Mouse (Mus musculus) hindbrain, embryonic 16.5 days (tissue): ENCODE measurements around the gene Tnfrsf19. TPM values are rescaled to one million over a fixed set of nuclear protein-coding genes. Genes with fewer than 3 reads are reported as not detected.

Source experiments
- ATAC-seq: fragments of 200-750 bp; cut with Nextera tagmentation; 2 replicates; pipeline ENCODE4 v1.8.0; 2017; ENCODE audit warnings: moderate TSS enrichment, moderate library complexity
- H3K27ac ChIP-seq: fragments of 300-500 bp; sonication (generic); 2 replicates; pipeline ENCODE4 v1.5.1; 2014; ENCODE audit warnings: low read depth, mild to moderate bottlenecking, control low read depth, low read length, moderate library complexity
- H3K27me3 ChIP-seq: fragments of 300-500 bp; sonication (generic); replicated peaks from 2 replicates; pipeline ENCODE4 v1.6.1; 2014; ENCODE audit warnings: low read length; ENCODE audit not compliant: control insufficient read depth, insufficient read depth
- H3K36me3 ChIP-seq: fragments of 300-500 bp; sonication (generic); 2 replicates; pipeline ENCODE4 v1.6.1; 2014; ENCODE audit warnings: mild to moderate bottlenecking, low read length, moderate library complexity, mixed read lengths; ENCODE audit not compliant: control insufficient read depth, insufficient read depth
- H3K4me1 ChIP-seq: fragments of 300-500 bp; sonication (generic); 2 replicates; pipeline ENCODE4 v1.6.1; 2014; ENCODE audit warnings: low read depth, low read length; ENCODE audit not compliant: control insufficient read depth, insufficient read depth
- H3K4me2 ChIP-seq: fragments of 300-500 bp; sonication (generic); 2 replicates; pipeline ENCODE4 v1.6.1; 2014; ENCODE audit warnings: mild to moderate bottlenecking, low read length, control low read depth, moderate library complexity
- H3K4me3 ChIP-seq: fragments of 300-500 bp; sonication (generic); 2 replicates; pipeline ENCODE4 v1.5.1; 2014; ENCODE audit warnings: mild to moderate bottlenecking, low read length, control low read depth, moderate library complexity
- H3K9ac ChIP-seq: fragments of 300-500 bp; sonication (generic); 2 replicates; pipeline ENCODE4 v1.6.1; 2014; ENCODE audit warnings: low read depth, mild to moderate bottlenecking, control low read depth, low read length, moderate library complexity
- H3K9me3 ChIP-seq: fragments of 300-500 bp; sonication (generic); 2 replicates; pipeline ENCODE4 v1.6.1; 2014; ENCODE audit warnings: mild to moderate bottlenecking, low read length, moderate library complexity; ENCODE audit not compliant: control insufficient read depth
- WGBS: fragments of 180-500 bp; shearing (Covaris S2); extraction: QIAGEN DNeasy Blood & Tissue Kit; methylation state at CpG from one replicate; pipeline ENCODE4 v1.1.7; 2014; 5-methylcytosine and 5-hydroxymethylcytosine counted together
- polyA plus RNA-seq: library from polyadenylated mRNA; unstranded; fragments of >200 nt; fragmentation: Nextera tagmentation; extraction: Ambion mirVana; gene quantifications from 2 replicates; pipeline ENCODE4 v1.2.1, GENCODE M21; 2015

The Tnfrsf19 gene
- polyA plus RNA-seq, 1 experiment from 2014 or later: 29.8 TPM

DNA sequence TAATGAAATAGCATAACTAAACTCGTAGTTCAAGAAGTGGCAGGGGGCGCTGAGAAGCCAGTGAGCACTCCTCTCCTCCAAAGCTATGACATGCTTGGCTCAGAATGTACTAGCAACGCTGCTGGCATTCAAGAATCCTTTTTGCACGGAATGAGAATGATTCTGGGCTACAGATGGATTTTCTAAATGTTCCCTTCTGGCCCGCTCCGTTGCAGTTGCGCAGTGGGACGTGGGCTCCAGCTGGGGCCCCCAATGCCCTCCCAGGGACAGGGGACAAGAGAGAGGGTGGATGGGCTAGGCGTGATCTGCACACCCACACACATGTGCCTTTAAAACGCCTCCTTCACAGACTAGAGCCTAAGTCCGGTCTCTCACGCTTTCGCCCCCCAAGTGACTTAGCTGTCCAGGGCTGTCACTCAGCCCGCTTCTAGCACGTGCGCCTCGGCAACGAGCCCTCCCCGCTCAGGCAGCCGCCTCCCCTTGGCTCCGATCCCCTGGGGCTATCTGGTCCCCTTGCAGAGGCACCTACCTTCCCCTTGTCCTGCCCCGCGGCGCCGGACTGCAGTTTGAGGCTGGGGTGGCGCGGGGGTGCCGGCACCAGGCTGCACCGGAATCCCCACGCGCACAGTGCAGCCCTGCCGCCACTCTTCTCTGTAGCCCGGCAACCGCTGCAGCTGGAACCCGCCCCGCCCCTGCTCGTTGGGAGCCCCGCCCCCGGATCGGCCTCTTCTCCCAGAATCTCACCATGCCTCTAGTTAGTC, 8.8 kb downstream of the Tnfrsf19 start:
- H3K9ac ChIP-seq: peak overlapping the region; percentile 86
- no peaks in the 10 kb centered on the region for H3K27me3 ChIP-seq
- H3K4me1 ChIP-seq: peaks cover 11% of the 10 kb centered on the region
- WGBS: under 1% methylated on average over 38 of the region's 40 CpGs
- ATAC-seq: peak; percentile 96
- H3K27ac ChIP-seq: peak overlapping the region; percentile 66
- H3K9me3 ChIP-seq: no peaks in the 10 kb centered on the region
- peak overlapping the region; percentile 79 for H3K4me3 ChIP-seq
- no peaks in the 10 kb centered on the region for H3K36me3 ChIP-seq
- peak overlapping the region; percentile 99 for H3K4me2 ChIP-seq

DNA sequence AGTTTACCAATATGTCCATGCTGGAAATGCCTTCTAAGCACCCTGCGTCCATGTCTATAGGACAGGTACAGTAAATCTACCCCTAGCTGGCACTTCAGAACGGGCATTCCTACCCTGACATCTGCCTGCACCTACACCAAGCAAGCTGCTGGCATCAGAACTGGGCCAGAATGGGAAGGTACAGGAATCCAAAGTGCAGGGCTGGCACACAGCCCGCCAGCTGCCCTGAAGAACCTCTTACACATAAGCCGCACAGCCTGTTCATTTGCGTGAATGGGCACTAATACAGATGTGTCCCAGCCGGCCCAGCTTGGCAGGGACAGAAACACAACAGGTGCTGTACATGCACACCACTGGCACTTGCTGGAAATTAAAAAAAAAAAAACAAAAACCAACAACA, 15.9 kb downstream of the Tnfrsf19 start:
- no peaks in the 10 kb centered on the region for H3K4me1 ChIP-seq
- H3K36me3 ChIP-seq: no peaks in the 10 kb centered on the region
- no peak overlapping the region for H3K4me2 ChIP-seq
- 88% methylated on average over 6 of the region's 6 CpGs for WGBS
- no peaks in the 10 kb centered on the region for H3K27me3 ChIP-seq
- no peak overlapping the region for H3K9ac ChIP-seq
- H3K4me3 ChIP-seq: no peak overlapping the region
- H3K9me3 ChIP-seq: no peaks in the 10 kb centered on the region
- no peak overlapping the region for H3K27ac ChIP-seq
- no peak for ATAC-seq

DNA sequence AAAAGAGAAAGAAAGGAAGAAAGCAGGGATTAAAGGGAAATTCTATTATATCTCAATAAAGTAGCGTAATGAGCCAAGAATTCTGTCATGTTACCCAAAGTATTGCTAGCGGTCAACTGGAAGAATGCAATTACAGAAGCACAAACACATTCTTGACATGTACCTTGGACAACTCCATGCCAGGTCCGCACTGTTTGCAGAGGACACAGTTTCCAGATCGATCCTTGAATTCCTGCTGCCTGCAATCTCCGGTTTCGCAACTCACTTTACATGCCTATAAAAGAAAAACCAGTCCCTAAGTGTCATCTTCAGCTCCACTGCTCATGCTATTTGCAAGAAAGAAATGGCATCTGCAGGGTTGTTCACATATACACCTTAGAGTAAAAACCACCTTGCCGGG, 22.3 kb downstream of the Tnfrsf19 start:
- Histone ChIP-seq H3K27ac (no peak overlapping the region), H3K4me2 (no peak overlapping the region), H3K4me3 (no peak overlapping the region), H3K27me3 (no peaks in the 10 kb centered on the region), H3K9me3 (no peaks in the 10 kb centered on the region), H3K9ac (no peak overlapping the region), H3K36me3 (0 out of 2 replicates have a peak, but pooled peaks cover 2% of the 10 kb centered on the region), H3K4me1 (no peaks in the 10 kb centered on the region)
- no peak for ATAC-seq
- 90% methylated on average over 7 of the region's 7 CpGs for WGBS

DNA sequence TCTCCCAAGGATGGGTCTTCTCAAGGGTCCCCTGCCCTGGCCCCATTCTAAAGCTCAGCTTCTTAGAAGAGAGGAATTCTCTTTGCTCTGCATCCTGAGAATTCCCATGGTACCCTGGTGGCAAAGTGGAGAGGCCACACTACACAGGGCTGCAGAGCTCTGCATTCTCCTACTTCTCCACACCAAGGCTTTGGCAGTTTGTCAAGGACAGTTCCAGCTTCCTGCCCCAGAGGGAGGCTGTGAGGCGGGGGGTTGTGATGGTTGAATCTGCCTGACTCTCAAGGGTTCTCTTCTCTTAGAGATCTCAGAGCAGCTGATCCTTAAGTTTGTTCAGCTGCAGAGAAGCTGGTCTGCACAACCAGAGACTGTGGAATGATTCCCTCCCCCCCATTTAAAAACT, 23.9 kb downstream of the Tnfrsf19 start:
- Histone ChIP-seq H3K27ac (no peak overlapping the region), H3K36me3 (0 out of 2 replicates have a peak, but pooled peaks cover 2% of the 10 kb centered on the region), H3K9me3 (no peaks in the 10 kb centered on the region), H3K4me3 (no peak overlapping the region), H3K27me3 (no peaks in the 10 kb centered on the region), H3K4me2 (no peak overlapping the region), H3K4me1 (peaks cover 5% of the 10 kb centered on the region), H3K9ac (no peak overlapping the region)
- no peak for ATAC-seq
- WGBS: 80% methylated on average over 1 of the region's 1 CpGs

DNA sequence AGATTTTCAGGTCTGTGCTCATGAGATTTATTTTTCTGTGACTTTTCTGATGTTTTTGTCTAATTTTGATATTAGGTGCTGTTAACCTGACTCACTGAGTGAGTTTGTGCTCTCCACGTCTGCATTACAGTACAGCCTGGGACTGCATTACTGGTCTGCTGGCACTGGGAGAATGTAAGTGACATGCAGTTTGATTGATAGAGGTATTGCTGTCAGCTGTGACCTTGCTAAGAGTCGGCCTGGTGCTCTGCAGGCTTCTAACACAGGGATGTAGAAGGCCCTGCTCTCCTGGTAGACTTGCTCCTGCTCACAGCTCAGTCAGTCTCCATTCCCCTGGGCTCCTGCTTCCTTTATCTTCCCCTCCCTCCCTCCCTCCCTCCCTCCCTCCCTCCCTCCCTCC, 25.3 kb downstream of the Tnfrsf19 start:
- WGBS: 82% methylated on average over 2 of the region's 2 CpGs
- H3K4me3 ChIP-seq: no peak overlapping the region
- H3K27ac ChIP-seq: no peak overlapping the region
- H3K9me3 ChIP-seq: no peaks in the 10 kb centered on the region
- H3K9ac ChIP-seq: no peak overlapping the region
- H3K36me3 ChIP-seq: 0 out of 2 replicates have a peak, but pooled peaks cover 2% of the 10 kb centered on the region
- H3K27me3 ChIP-seq: no peaks in the 10 kb centered on the region
- H3K4me2 ChIP-seq: no peak overlapping the region
- no peak for ATAC-seq
- H3K4me1 ChIP-seq: peaks cover 10% of the 10 kb centered on the region

DNA sequence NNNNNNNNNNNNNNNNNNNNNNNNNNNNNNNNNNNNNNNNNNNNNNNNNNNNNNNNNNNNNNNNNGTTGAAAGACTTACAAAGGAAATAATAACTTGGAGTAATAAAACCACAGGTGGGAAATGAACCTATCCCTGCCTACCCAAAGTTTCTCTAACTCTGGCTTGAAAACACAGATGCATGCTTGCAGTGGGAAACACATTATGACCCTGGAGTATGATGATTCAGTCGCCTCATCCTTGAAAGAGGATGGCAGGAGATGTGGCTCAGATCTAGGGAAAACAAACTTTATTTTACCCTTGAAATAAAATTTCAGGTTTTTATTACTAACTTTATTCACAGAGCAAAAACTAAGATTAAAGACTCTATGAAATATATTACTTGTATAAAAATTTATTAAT, 26.4 kb downstream of the Tnfrsf19 start:
- no peak overlapping the region for H3K4me2 ChIP-seq
- H3K27ac ChIP-seq: no peak overlapping the region
- 97% methylated on average over 1 of the region's 1 CpGs for WGBS
- peaks cover 10% of the 10 kb centered on the region for H3K4me1 ChIP-seq
- H3K9me3 ChIP-seq: no peaks in the 10 kb centered on the region
- no peak overlapping the region for H3K9ac ChIP-seq
- no peak for ATAC-seq
- H3K27me3 ChIP-seq: no peaks in the 10 kb centered on the region
- H3K4me3 ChIP-seq: no peak overlapping the region
- H3K36me3 ChIP-seq: 0 out of 2 replicates have a peak, but pooled peaks cover 2% of the 10 kb centered on the region

DNA sequence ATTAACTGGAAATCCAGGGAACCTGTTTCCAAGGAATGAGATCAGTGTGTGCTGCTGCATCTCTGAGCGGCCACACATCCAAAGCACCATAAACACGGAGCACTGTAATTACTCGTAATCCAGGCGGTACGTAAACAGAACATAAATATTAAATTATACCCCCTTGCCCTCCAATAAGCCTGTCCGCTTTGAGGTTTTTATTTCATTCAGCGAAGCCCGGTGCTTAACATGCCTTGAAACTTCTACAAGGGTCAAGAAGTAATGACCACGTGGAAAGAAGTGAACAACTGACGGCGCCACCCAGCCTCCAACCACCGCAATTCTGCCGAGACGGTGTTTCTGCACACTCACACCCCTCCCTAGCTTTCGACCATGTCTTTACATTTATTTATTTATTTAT, 31.7 kb downstream of the Tnfrsf19 start:
- Histone ChIP-seq H3K27ac (no peak overlapping the region), H3K4me2 (no peak overlapping the region), H3K27me3 (no peaks in the 10 kb centered on the region), H3K4me3 (no peak overlapping the region), H3K4me1 (peaks cover 16% of the 10 kb centered on the region), H3K9ac (no peak overlapping the region), H3K9me3 (no peaks in the 10 kb centered on the region), H3K36me3 (no peaks in the 10 kb centered on the region)
- no peak for ATAC-seq
- 88% methylated on average over 15 of the region's 15 CpGs for WGBS

DNA sequence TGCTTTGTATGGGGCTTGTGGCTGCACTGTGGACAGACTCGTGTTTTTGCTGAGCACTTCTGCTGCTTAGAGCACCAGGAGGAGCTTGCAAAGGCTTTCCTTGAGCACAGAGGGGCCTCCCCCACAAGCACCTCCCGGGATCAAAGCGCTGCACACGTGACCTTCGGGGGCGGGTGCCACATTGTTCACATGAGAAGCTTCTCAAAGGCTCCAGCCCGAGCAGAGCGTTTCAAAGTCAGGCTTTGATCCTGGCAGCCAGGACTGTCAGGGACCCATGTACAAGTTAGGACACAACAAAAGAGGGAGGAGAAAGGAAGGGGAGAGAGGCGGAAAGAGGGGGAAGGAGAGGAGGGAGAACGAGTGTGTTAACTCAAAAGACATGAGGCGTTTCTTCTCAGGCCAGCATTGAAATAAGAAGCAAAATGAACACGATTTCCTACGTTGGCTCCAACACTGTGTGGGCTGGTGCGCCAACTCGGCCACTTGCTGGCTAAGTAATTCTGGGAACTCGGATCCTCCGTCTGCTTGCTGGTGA, 33.8 kb downstream of the Tnfrsf19 start:
- WGBS: under 1% methylated on average over 17 of the region's 17 CpGs
- Histone ChIP-seq H3K4me3 (peak overlapping the region; percentile 20), H3K27ac (peak overlapping the region; percentile 66), H3K9ac (peak overlapping the region; percentile 50), H3K36me3 (no peaks in the 10 kb centered on the region), H3K27me3 (no peaks in the 10 kb centered on the region), H3K4me2 (peak overlapping the region; percentile 51), H3K9me3 (no peaks in the 10 kb centered on the region), H3K4me1 (peaks cover 11% of the 10 kb centered on the region)
- ATAC-seq: peak; percentile 91

DNA sequence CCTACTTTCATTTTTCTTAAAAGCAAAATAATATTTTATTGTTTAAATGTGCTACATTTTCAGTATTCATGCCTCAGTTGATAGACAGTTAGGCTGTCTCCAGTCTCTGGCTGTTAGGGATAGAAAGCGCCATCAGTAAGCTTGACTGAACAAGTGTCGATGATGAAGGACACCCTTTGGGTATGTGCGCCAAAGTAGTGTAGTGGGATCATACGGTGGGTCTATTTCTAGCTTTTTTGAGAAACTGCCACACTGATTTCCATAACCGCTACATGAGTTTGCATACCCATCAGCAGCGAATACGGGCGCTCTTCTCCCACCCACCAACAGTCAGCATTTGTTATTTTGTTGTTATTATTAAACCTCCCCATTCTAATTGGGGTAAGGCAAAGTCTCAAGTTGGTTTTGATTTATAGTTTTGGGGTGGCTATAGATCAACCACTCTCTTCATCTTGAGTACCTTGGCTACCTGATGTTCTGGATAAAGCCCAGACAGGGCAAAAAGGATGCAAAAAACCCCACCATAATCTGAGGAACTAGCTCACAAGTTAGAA, 34.6 kb downstream of the Tnfrsf19 start:
- Histone ChIP-seq H3K36me3 (no peaks in the 10 kb centered on the region), H3K27ac (peak overlapping the region; percentile 66), H3K27me3 (no peaks in the 10 kb centered on the region), H3K4me1 (peaks cover 5% of the 10 kb centered on the region; the same call in 1 of the 2 replicates), H3K4me2 (no peak overlapping the region; the same call in 1 of the 2 replicates), H3K4me3 (no peak overlapping the region), H3K9me3 (no peaks in the 10 kb centered on the region), H3K9ac (no peak overlapping the region)
- no peak for ATAC-seq
- 60% methylated on average over 8 of the region's 8 CpGs for WGBS
